Mouse (Mus musculus): ENCODE measurements around the gene Ccdc58. TPM values are rescaled to one million over a fixed set of nuclear protein-coding genes. Genes with fewer than 3 reads are reported as not detected.
A peak's percentile ranks its signal among the peaks of the same experiment; 100 is the strongest.

Ccdc58 gene
- polyA plus RNA-seq, 1 experiment from 2014 or later = 99.3 TPM

DNA sequence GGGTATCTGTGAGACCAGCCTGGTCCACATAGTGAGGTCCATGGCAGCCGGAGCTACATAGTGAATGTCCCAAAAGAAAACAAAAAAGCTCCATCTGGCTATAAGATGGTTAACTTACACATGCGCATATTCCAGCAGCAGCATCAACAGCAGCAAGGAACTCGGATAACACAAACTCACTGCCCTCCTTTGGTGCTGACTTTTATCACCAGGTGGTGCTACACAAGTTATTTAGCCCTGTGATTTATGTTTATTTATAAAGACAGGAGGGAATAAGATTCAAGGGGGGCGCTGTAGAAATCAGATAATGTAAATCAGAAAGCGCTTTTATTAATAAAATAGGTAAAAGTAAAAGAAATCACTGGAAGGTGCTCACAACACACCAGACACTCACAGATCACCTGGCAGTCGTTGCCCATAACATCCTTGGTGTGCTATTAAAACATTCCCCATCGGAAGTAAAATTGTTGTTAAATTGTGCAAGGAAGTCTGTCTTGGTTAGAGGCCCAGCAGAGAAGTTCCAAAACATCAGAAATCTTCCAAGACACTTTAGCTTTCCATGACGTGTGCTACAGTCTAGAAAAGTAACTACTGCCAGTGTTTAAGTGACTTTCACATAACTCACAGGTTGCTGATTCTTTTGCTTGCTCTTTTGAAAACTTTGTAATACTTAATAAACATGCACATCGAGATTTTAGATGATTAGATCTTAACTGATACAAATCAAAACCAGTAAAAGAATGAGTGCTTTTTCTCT is 1.5 kb upstream of the Ccdc58 start:
- peak overlapping the region; percentile 70 for H3K4me2 ChIP-seq (replicated peaks; ENCODE audit: low read depth, low read length)
- 30% methylated on average over 9 of the region's 9 CpGs for WGBS
- ATAC-seq (ENCODE audit: low FRiP score, low TSS enrichment) = no peak
- peaks cover 20% of the 10 kb centered on the region for H3K4me1 ChIP-seq (ENCODE audit: control insufficient read depth, insufficient read depth, low read length)
- peak overlapping the region; percentile 82; the same call in 1 of the 2 replicates for H3K9ac ChIP-seq (ENCODE audit: low read depth, low read length)
- H3K4me3 ChIP-seq (ENCODE audit: low read length) = peak overlapping the region; percentile 83
- no peaks in the 10 kb centered on the region for H3K9me3 ChIP-seq (ENCODE audit: control insufficient read depth, low read length)
- no peaks in the 10 kb centered on the region for H3K27me3 ChIP-seq (ENCODE audit: control insufficient read depth, insufficient read depth, low read length)
- H3K27ac ChIP-seq (ENCODE audit: low read depth, low read length) = no peak overlapping the region
- peaks cover 12% of the 10 kb centered on the region; the same call in 1 of the 2 replicates for H3K36me3 ChIP-seq (ENCODE audit: control insufficient read depth, insufficient read depth, low read length)

DNA sequence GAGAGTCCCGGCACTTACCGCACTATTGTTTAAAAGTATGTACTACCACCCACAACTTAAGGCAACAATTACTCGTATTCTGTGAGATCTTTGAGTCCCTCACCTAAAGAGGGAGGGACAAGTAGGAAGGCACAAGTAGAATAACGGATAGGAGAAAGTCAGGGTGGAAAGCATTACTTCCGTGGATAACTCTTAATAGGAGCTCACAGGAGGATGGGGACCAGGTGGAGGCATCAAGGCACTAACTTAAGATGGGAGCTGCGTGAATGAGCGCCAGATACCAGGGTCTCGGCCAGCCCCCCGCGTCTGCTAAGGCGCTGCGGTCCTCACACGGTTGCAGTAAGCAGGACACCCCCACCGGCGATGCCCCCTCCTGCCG is 425 bp upstream of the Ccdc58 start:
- WGBS = 0% methylated on average over 14 of the region's 16 CpGs
- Histone ChIP-seq H3K9me3 (ENCODE audit: control insufficient read depth, low read length) (no peaks in the 10 kb centered on the region), H3K4me3 (ENCODE audit: low read length) (peak overlapping the region; percentile 83), H3K4me1 (ENCODE audit: control insufficient read depth, insufficient read depth, low read length) (peaks cover 20% of the 10 kb centered on the region), H3K27ac (ENCODE audit: low read depth, low read length) (peak overlapping the region; percentile 98), H3K36me3 (ENCODE audit: control insufficient read depth, insufficient read depth, low read length) (peaks cover 12% of the 10 kb centered on the region; the same call in 1 of the 2 replicates), H3K4me2 (replicated peaks; ENCODE audit: low read depth, low read length) (peak overlapping the region; percentile 70), H3K9ac (ENCODE audit: low read depth, low read length) (peak overlapping the region; percentile 82), H3K27me3 (ENCODE audit: control insufficient read depth, insufficient read depth, low read length) (no peaks in the 10 kb centered on the region)
- no peak; the same call in 1 of the 2 replicates for ATAC-seq (ENCODE audit: low FRiP score, low TSS enrichment)

DNA sequence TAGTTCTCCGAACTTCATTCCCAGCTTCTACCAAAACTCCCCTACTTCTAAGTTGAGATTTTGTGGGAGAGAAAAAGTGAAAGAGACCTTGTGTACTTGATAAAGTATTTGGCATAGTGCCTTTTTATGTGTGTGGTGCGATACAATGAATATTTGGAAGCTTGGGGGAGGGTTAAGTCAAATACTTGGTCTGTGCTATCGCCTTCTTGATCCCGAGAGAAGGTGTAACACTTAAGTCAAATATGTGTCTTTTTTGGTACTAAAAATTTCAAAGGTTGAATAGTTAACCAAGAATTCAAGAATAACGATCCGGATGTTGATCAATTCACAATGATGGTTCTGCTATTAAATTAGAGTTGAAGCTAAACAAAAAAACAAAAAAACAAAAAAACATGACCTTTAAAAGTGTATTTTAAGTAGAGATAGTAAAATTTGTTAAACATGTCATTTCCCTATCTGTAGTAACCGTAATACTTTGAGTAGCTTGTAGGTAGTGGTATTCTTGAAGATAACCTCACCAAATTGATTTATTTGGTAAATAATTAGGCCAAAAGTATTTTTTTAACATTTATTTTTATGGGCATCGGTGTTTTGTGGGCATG is 1.0 kb downstream of the Ccdc58 start:
- Histone ChIP-seq H3K36me3 (ENCODE audit: control insufficient read depth, insufficient read depth, low read length) (peaks cover 9% of the 10 kb centered on the region; the same call in 1 of the 2 replicates), H3K4me3 (ENCODE audit: low read length) (peak overlapping the region; percentile 83), H3K27me3 (ENCODE audit: control insufficient read depth, insufficient read depth, low read length) (no peaks in the 10 kb centered on the region), H3K27ac (ENCODE audit: low read depth, low read length) (peak overlapping the region; percentile 98), H3K9me3 (ENCODE audit: control insufficient read depth, low read length) (no peaks in the 10 kb centered on the region), H3K4me2 (replicated peaks; ENCODE audit: low read depth, low read length) (peak overlapping the region; percentile 70), H3K4me1 (ENCODE audit: control insufficient read depth, insufficient read depth, low read length) (peaks cover 20% of the 10 kb centered on the region), H3K9ac (ENCODE audit: low read depth, low read length) (peak overlapping the region; percentile 82)
- 28% methylated on average over 8 of the region's 8 CpGs for WGBS
- ATAC-seq (ENCODE audit: low FRiP score, low TSS enrichment) = no peak

DNA sequence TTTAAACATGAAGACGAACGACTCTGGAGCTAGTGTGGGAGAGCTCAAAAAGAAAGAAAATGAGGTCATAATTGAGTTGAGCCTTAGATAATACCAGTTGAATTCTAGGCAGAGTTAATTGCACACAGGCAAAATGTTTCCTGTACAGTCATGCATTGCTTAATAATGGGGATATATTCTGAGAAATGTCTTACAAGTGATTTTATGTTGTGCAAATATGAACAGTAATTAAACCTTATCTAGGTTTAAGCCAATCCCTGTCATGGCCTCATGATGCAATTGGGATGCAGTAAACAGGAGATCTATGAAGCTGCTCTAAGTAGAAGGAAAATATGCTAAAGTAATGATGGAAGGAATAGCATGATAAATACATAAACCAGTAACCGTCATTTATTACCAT is 3.3 kb downstream of the Ccdc58 start:
- ATAC-seq (ENCODE audit: low FRiP score, low TSS enrichment) = no peak
- H3K9ac ChIP-seq (ENCODE audit: low read depth, low read length) = no peak overlapping the region
- no peaks in the 10 kb centered on the region for H3K9me3 ChIP-seq (ENCODE audit: control insufficient read depth, low read length)
- H3K4me3 ChIP-seq (ENCODE audit: low read length) = no peak overlapping the region
- no peaks in the 10 kb centered on the region for H3K27me3 ChIP-seq (ENCODE audit: control insufficient read depth, insufficient read depth, low read length)
- H3K4me2 ChIP-seq (replicated peaks; ENCODE audit: low read depth, low read length) = no peak overlapping the region
- no peak overlapping the region for H3K27ac ChIP-seq (ENCODE audit: low read depth, low read length)
- WGBS = 94% methylated on average over 3 of the region's 3 CpGs
- H3K4me1 ChIP-seq (ENCODE audit: control insufficient read depth, insufficient read depth, low read length) = peaks cover 6% of the 10 kb centered on the region
- H3K36me3 ChIP-seq (ENCODE audit: control insufficient read depth, insufficient read depth, low read length) = no peaks in the 10 kb centered on the region; the same call in 1 of the 2 replicates

DNA sequence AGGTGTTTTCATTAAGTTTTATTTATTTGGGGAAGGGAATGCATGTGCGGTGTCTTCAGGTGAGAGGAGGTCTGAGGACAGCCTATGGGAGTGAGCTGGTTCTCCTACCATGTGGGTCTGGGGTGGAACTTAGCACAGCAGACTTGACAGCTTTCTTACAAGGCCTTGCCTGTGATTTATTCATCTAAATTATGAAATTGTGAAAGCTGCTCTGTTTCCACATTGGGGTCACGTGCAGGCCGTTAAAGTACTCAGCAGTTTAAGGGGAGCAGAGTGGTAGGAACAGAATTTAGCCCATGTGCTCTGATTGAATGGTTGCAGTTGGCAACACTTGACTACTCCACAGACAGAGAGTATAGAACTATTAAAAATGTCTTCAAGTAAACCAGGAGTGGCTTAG is 8.4 kb downstream of the Ccdc58 start:
- 96% methylated on average over 3 of the region's 3 CpGs for WGBS
- H3K36me3 ChIP-seq (ENCODE audit: control insufficient read depth, insufficient read depth, low read length) = peaks cover 13% of the 10 kb centered on the region

DNA sequence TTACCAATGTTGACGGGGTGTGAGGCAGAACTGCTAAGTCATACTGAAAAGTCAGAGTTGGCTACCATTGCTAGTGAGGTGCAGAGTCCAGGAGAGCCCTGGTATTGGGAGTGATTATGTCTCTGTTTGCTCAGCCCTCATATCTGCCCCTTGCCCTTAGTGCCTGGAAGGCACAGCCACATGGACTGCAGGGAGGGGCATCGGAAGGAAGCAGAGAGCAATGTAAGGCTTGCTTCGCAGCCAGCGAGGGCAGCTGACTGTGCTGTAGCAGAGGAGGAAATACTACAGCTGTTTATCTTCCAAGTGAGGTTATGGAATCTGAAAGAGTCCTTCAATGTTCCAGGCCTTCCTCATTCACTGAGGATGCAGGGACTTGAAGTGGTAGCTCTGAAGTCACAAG is 16.4 kb downstream of the Ccdc58 start:
- Histone ChIP-seq H3K36me3 (ENCODE audit: control insufficient read depth, insufficient read depth, low read length) (peaks cover 47% of the 10 kb centered on the region), H3K4me1 (ENCODE audit: control insufficient read depth, insufficient read depth, low read length) (no peaks in the 10 kb centered on the region), H3K27ac (ENCODE audit: low read depth, low read length) (no peak overlapping the region), H3K9ac (ENCODE audit: low read depth, low read length) (no peak overlapping the region), H3K9me3 (ENCODE audit: control insufficient read depth, low read length) (no peaks in the 10 kb centered on the region), H3K27me3 (ENCODE audit: control insufficient read depth, insufficient read depth, low read length) (no peaks in the 10 kb centered on the region), H3K4me3 (ENCODE audit: low read length) (no peak overlapping the region), H3K4me2 (replicated peaks; ENCODE audit: low read depth, low read length) (no peak overlapping the region)
- no peak for ATAC-seq (ENCODE audit: low FRiP score, low TSS enrichment)
- WGBS = 84% methylated on average over 4 of the region's 4 CpGs

More for the DNA sequence above, 8.4 kb downstream of the Ccdc58 start:
- Histone ChIP-seq H3K9me3 (ENCODE audit: control insufficient read depth, low read length) (no peaks in the 10 kb centered on the region), H3K27ac (ENCODE audit: low read depth, low read length) (no peak overlapping the region), H3K4me2 (replicated peaks; ENCODE audit: low read depth, low read length) (no peak overlapping the region), H3K27me3 (ENCODE audit: control insufficient read depth, insufficient read depth, low read length) (no peaks in the 10 kb centered on the region), H3K4me1 (ENCODE audit: control insufficient read depth, insufficient read depth, low read length) (no peaks in the 10 kb centered on the region), H3K9ac (ENCODE audit: low read depth, low read length) (no peak overlapping the region), H3K4me3 (ENCODE audit: low read length) (no peak overlapping the region)
- no peak for ATAC-seq (ENCODE audit: low FRiP score, low TSS enrichment)

DNA sequence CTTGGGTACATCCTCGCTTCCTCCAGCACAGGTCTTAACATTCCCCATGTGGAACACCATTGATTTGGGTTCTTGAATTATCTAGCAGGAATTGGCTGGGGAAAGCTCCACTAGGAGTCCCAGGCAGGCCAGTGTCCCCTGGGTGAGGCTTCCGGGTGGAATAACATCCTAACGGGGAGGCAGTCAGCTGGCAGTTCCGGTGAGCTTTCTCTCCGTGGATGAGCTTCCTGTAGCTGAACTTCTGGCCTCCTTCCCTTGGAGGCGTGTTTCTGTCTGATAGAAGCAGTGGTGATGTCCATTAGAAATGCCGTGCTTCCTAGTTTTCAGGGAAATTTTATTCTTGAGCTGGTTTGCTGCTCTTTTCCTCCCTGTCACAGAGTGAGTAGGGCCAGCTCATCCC is 17.6 kb downstream of the Ccdc58 start:
- Histone ChIP-seq H3K4me1 (ENCODE audit: control insufficient read depth, insufficient read depth, low read length) (no peaks in the 10 kb centered on the region), H3K4me2 (replicated peaks; ENCODE audit: low read depth, low read length) (no peak overlapping the region), H3K4me3 (ENCODE audit: low read length) (no peak overlapping the region), H3K9ac (ENCODE audit: low read depth, low read length) (no peak overlapping the region), H3K27me3 (ENCODE audit: control insufficient read depth, insufficient read depth, low read length) (no peaks in the 10 kb centered on the region), H3K27ac (ENCODE audit: low read depth, low read length) (no peak overlapping the region), H3K9me3 (ENCODE audit: control insufficient read depth, low read length) (no peaks in the 10 kb centered on the region), H3K36me3 (ENCODE audit: control insufficient read depth, insufficient read depth, low read length) (peaks cover 36% of the 10 kb centered on the region)
- no peak for ATAC-seq (ENCODE audit: low FRiP score, low TSS enrichment)
- 86% methylated on average over 7 of the region's 7 CpGs for whole genome bisulfite sequencing

DNA sequence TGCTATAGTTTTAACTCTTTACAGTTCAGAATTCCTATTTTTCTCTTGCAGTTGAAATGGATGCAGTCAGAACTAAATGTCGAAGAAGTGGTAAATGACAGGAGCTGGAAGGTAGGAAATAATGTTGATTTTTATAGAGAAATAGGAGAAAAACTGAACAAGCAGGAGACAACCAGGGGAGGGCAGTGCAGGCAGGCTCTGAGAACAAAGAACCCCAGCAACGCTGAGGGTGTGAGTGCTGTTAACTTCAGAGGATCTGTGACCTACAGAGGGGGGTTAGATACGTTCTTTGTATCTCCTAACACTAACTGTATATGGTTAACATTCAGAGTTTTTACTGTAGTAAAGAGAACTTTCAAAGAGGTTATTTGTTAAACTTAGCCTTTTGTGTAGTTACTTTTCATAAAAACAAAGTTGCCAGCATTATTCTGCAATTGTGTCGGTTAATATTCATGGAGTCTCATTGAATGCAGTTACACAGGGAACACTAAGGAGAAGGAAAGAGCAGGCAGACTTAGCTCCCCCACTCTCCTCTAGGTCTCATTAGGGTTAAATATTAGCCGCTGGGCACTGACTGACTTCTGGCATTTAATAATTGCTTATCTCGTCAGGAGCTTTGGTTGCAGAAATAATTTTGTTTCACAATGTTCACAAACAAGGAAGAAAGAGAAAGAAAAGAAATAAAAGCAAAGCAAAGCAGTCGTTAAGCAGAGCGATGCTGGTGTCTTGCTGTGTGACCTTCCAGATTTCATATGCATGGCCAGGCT is 18.5 kb downstream of the Ccdc58 start:
- Histone ChIP-seq H3K9me3 (ENCODE audit: control insufficient read depth, low read length) (no peaks in the 10 kb centered on the region), H3K27ac (ENCODE audit: low read depth, low read length) (no peak overlapping the region), H3K4me2 (replicated peaks; ENCODE audit: low read depth, low read length) (no peak overlapping the region), H3K27me3 (ENCODE audit: control insufficient read depth, insufficient read depth, low read length) (no peaks in the 10 kb centered on the region), H3K36me3 (ENCODE audit: control insufficient read depth, insufficient read depth, low read length) (peaks cover 36% of the 10 kb centered on the region), H3K4me3 (ENCODE audit: low read length) (no peak overlapping the region), H3K4me1 (ENCODE audit: control insufficient read depth, insufficient read depth, low read length) (no peaks in the 10 kb centered on the region), H3K9ac (ENCODE audit: low read depth, low read length) (no peak overlapping the region)
- no peak for ATAC-seq (ENCODE audit: low FRiP score, low TSS enrichment)
- 71% methylated on average over 8 of the region's 8 CpGs for WGBS
